Mouse (Mus musculus): ENCODE data around the gene Rapgef3. TPM values are rescaled to one million over a fixed set of nuclear protein-coding genes. Genes with fewer than 3 reads are reported as not detected.

Rapgef3 gene
- total RNA-seq (2021) = 1 to 10 TPM; 6.2 to 9.7 TPM
- long read RNA-seq, experiment 1, full-length matches to known transcripts = 6 of 12 reads
- long read RNA-seq, experiment 1, partial matches to known transcripts = 0 of 12 reads
- long read RNA-seq, experiment 1, other reads (novel, unspliced or antisense) = 6 of 12 reads
- long read RNA-seq, experiment 2, full-length matches to known transcripts = 4 of 9 reads
- long read RNA-seq, experiment 2, partial matches to known transcripts = 2 of 9 reads
- long read RNA-seq, experiment 2, other reads (novel, unspliced or antisense) = 3 of 9 reads

GRCm38 (mm10) chr15:97767280-97768186, at the start of gene Rapgef3:
Rapgef3 (minus strand) TSS chr15:97767972.
- peak; percentile 85 for DNase-seq

DNA sequence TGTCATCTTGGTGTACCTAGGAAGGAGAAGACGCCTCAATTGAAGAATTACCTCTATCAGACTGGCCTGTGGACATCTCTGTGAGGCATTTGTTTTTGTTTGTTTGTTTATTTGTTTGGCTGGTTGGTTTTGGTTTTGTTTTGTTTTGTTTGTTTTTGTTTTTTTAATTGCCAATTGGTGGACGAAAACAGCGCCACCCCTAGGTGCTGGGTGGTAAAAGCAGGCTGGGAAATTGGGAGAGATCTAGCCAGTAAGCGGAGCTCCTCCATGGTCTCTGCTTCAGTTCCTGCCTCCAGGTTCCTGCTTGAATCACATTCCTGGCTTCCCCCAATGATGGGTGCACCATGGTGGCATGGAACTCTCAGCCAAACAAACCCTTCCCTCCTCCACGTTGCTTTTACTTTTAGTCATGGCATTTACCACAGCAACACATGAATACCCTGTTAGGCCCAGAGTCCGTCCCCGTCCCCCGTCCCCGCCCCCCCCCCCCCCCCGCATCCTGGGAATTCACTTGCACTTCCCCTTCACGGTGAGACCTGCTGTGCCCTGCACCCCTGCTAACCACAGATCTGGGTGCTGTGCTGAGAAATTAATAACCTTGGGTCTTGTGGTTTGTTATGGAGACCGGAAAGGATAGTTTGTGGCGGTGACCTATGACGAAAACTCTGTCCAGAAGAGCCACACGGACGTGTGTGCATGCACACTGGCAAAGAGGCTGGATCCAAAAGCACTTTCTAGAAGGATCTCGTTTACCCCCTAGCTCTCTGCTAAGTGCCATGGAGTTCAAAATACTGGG, 48.6 kb upstream of the Rapgef3 start:
- intact Hi-C loops (cut with DNase I; ENCODE audit: low total_unique reads) = no loop called here
- no peak for DNase-seq

More at GRCm38 (mm10) chr15:97767280-97768186, at the start of gene Rapgef3:
- intact Hi-C loops (cut with DNase I; ENCODE audit: low total_unique reads) = no loop called here

DNA sequence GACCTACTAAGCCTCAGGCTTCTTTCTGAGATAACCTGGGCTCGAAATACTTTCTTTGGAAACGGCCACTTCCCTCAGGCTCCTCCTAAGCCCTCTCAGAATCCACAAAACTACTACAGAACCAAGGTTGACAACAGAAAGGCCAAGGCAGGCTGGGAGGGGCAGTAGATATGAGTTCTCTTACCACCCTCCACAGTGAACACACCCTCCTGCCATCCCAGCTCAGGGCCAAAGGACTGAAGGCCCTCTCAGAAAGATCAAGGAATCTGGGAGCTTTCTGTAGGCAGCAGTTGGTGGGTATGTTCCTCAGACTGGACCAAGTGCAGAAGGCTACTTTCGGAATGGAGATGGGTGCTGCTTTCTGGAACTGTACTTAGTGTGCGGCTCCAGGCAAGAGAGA, 47.5 kb upstream of the Rapgef3 start:
- intact Hi-C loops (cut with DNase I; ENCODE audit: low total_unique reads) = no loop called here
- no peak for DNase-seq

DNA sequence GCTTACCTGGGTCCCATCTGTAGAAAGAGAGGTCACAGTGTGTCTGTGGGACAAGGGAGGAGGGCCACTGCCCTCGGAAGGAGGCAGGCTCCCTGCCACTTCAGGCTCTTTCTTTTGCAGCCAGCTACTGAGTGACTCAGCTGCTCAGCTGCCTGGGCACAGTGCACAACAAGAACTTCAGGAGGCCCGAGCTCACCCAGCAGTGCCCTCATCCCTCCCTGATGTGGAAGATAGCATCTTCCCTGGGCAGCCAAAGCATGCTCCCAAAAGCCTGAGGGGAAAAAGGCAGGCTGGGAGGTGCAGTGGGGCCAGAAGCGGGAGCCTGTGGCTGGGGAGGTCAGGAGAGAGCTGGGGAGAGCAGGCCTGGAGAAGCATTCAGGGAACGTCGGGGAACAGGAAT, 46.9 kb upstream of the Rapgef3 start:
- intact Hi-C loops (cut with DNase I; ENCODE audit: low total_unique reads) = no loop called here
- DNase-seq = no peak

DNA sequence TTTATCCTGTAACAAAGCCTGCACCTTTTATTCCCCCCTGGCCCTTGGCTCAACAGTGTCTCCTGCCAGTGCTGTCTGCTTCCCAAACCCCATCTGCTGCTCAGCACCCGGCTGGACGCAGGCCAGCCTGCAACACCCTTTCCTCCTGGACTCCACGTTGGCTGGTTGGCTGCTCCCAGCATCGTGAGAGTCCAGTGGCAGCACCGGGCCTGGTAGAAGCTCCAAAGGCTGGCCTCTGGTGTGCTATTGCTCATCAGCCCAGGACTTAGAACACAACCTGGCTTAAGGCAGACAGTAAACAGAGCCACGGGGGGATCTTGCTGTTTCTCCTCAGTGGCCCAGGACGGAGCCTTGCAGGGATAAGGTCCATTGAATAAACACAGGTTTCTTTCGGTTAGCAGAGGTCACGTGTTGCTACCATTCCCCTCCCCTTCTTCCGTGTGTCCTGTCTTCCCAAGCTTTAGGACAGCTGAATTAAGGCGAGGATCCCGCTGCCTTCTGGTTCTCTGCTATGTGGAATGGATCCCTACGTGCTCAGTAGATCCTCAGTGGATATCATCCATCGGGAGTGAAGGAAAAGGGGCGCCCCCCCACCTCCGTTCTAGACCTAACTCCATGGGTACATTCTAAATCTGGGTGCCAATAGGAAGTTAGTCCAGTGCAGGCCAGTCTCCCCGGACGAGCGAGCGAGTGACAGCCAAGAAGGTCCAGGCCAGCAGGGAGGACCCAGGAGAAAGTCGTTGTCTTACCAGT, 45.9 kb upstream of the Rapgef3 start:
- intact Hi-C loops (cut with DNase I; ENCODE audit: low total_unique reads) = no loop called here
- peak; percentile 71 for DNase-seq

GRCm38 (mm10) chr15:97812875-97813274, 45.1 kb upstream of the Rapgef3 start:
- DNase-seq = no peak
- intact Hi-C loops (cut with DNase I; ENCODE audit: low total_unique reads) = no loop called here

- intact Hi-C loops (cut with DNase I; ENCODE audit: low total_unique reads) = no loop called here
Measured at GRCm38 (mm10) chr15:97812126-97812525, 44.4 kb upstream of the Rapgef3 start.

DNA sequence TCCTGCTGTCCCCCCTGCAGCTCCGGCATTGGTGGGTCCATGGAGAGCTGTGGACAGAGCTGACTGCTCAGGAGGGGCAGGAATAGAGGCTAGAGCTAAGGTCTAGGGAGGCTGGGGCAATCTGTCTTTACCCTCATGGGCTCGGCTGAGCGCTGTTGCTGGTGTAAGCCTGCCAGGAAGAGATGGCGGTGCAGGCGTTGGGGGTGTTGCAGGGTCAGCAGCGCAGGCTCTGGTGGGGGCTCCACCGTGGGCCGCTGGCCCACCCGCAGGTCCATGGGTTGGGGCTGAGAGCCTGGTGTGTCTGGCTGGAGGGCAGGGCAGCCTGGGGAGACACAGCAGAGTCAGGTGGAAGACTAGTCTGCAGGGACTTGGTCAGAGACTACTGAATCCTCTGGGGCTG, 43.5 kb upstream of the Rapgef3 start:
- DNase-seq = no peak
- intact Hi-C loops (cut with DNase I; ENCODE audit: low total_unique reads) = no loop called here

More at GRCm38 (mm10) chr15:97812126-97812525, 44.4 kb upstream of the Rapgef3 start:
- peak; percentile 91 for DNase-seq

GRCm38 (mm10) chr15:97810399-97810798, 42.6 kb upstream of the Rapgef3 start:
- intact Hi-C loops (cut with DNase I; ENCODE audit: low total_unique reads) = no loop called here
- no peak for DNase-seq

DNA sequence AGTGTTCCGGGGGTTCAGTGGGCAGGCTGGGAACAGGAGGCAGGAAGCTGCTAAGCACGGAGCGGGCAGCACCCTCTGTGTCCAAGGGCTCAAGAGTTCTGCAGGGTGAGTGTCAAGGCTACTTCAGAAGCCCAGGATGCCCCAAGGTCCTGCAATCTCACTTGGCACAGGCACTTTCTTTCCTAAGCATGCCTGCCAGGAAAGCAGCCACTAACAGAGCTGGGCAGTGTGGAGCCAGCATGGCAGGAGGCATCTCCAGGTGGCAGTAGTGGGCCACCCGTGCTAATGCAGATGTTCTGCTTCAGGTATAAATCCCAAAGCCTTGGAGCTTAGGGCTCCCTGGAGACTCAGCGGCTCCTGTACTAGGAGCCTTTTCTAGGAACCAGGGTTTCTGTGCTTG, 42.2 kb upstream of the Rapgef3 start:
- DNase-seq = no peak
- intact Hi-C loops (cut with DNase I; ENCODE audit: low total_unique reads) = loop anchor here (5.0 kb wide), 1 partner anchor 42 kb away; no protein-coding TSS in a partner anchor

DNA sequence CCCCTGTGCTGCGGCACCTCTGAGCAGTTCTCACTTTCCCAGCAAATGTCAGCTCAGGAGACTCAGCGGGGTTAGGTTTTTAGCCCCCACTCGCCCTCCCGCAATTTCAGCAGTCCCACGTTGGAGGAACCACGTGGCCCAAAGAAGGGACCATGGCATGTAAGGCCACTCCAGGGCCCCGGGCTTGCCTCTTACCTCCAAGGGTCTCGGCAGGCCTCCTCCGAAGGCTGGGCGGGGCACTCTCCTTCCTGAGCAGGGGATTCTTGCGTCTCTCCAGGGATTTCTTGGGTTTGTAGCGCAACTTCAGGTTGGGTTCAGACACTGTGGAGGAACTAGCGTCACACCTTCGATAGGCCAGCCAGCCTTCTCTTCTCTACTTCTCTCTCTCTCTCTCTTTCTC, 41.4 kb upstream of the Rapgef3 start:
- intact Hi-C loops (cut with DNase I; ENCODE audit: low total_unique reads) = loop anchor here (5.0 kb wide), 1 partner anchor 43 kb away; no protein-coding TSS in a partner anchor
- no peak for DNase-seq

DNA sequence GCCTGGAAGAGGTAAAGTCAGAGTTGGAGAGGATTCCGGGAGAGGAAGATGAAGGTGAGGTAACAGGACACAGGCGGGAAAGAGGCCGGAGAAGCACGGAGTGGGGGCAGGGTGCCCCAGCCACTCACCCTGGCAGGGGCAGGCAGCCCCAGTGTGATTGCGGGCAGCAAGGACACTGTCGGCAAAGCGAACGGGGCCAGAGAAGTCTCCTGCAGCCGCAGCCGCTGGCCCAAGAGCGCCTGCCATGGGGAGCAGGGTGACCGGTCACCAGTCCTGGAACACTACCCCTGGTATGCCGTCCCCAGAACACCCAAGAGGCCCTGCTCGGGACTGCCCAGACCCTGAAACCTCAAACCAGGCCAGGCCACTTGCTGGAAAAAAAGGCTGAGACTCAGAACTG, 40.8 kb upstream of the Rapgef3 start:
- intact Hi-C loops (cut with DNase I; ENCODE audit: low total_unique reads) = loop anchor here (5.0 kb wide), 1 partner anchor 44 kb away; no protein-coding TSS in a partner anchor

DNA sequence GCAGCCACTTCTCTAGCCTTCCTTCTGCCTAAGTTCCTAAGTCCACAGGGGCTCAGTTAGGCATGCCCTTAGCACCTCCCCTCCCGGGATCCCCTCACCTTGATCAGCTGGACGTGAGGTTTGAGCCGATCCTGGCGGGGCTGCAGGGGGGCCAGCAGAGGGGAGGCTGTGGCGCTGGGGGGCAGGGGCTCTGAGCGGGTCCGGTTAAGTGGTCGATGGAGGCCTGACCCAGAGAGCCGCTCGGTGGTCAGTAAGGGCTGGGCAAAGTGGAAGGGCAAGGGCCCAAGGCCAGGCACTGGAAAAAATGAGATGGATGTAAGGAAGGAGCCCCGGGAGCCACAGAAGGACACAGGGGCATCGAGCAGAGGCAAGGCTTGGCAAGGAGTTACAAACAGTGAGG, 40.1 kb upstream of the Rapgef3 start:
- intact Hi-C loops (cut with DNase I; ENCODE audit: low total_unique reads) = loop anchor here (5.0 kb wide), 1 partner anchor 44 kb away; no protein-coding TSS in a partner anchor

More for the DNA sequence above, 40.8 kb upstream of the Rapgef3 start:
- no peak for DNase-seq

DNA sequence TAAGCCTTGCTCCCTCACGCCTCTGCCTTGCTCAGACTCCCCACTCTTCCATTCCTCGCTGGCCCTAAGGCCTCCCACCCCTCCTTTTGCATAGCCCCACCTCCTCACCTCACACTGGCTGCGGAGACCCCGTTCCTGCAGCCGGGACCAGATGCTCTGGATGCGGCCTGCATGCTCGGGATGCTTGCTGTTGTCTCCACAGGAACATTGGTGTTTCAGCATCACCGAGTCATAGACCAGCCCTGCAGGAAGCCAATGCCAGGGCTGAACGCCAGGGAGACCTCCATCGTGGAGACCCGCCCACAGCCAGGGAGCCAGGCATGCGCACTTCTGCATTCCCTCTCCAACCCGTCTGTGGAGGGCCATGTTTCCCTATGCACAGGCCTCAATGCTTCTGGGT, 34.8 kb upstream of the Rapgef3 start:
- no peak for DNase-seq
- intact Hi-C loops (cut with DNase I; ENCODE audit: low total_unique reads) = no loop called here

More for the DNA sequence above, 40.1 kb upstream of the Rapgef3 start:
- no peak for DNase-seq

DNA sequence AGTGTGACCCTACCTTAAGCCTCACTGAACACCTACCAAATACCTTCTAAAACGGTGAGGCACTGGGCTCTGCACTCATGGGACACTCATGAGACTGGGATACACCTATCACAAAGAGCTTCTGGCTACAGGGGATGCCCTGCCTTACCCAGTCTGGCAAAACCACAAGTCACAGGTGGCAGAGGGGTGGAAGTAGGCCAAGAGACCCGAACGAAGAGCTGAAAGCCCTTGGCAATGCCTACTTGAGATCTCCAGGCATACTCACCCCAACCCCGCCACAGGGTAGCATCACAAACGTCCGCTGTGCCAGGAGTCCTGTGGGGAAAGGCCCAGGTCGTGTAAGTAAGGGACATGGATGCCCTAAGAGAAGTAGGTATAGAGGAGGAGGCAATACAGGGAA, 34.0 kb upstream of the Rapgef3 start:
- DNase-seq = no peak
- intact Hi-C loops (cut with DNase I; ENCODE audit: low total_unique reads) = no loop called here

DNA sequence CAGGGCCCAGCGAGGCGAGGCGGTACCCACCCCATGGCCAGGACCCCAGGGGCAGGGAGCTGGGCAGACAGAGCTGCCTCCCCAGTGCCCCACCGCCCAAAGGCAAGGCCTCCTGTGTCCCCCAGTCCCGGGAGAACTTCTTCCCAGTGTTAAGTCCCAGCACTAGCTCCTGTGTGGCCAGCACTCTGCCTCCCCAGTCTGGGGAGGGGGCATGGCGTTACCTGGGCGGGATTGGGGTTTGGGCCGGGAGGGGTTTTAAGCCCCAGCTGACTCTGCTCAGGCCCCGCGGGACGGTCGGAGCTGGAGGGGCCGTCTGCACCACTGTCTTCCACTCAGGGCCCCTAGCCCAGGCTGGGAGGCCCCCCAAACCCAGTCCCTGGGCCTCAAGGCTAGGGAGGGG, 33.1 kb upstream of the Rapgef3 start:
- intact Hi-C loops (cut with DNase I; ENCODE audit: low total_unique reads) = no loop called here
- DNase-seq = no peak

DNA sequence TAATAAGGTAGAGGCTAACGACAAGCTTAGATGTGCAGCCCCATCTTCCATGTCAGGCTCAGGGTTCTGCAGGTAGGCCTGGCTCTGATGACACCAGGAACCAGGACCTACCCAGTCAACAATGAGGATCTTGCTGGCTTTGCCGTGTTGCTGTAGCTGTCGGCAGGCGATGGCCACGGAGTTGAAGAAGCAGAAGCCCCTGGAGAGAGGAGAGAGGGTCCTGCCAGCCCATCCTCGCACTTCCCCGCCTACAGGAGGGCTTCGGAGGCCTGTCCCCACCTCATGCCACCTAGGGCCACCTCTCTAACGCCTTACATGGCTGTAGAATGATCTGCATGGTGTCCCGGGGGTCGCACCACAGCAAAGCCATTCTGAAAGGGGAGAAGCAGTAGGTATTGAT, 31.7 kb upstream of the Rapgef3 start:
- intact Hi-C loops (cut with DNase I; ENCODE audit: low total_unique reads) = no loop called here
- no peak for DNase-seq

DNA sequence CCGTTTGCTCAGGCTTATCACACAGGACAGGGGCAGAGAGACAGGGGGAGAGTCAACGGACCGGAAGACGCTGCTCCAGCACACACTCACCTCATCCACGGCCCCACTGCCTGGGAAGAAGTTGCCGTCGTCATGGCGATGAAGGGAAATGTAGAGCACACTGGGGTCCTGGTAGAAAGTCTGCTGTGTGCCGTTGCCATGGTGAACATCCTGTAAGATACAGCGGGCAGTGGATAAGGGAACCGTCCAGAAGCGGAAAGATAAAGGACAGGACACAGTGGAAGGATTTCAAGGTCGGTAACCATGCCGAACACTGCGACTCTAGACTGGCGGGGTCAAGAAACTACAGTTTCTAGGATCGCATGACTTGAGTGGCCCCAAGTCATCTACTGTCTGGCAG, 30.4 kb upstream of the Rapgef3 start:
- intact Hi-C loops (cut with DNase I; ENCODE audit: low total_unique reads) = no loop called here
- DNase-seq = no peak

DNA sequence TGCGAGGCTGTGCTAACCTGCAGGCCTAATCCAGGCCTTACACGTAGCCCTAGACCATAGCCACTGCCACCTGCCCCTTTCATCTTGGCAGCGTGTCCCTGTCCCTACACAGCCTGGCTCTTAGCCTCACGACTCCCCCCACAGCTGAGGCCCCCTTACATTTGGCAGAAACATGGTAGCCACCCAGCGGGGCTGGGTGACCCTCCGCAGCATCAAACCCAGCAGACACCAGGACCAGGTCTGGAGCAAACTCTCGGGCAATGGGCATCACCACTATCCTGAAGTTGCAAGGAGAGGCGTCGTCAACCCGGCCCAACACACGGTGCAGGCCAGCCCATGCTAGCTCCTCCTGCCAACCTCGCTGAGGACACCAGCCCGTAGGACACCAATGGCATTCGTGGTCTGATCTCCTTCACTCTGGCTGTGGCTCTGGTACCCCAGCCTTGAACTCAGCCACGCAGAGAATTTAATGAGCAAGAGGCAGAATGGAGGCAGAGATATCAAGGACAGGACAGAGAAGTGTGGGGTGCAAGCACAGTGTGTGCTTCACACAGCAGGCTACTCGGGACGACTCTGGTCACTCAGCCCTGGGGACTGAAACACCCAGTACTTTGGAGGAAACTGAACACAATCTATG, 29.0 kb upstream of the Rapgef3 start:
- intact Hi-C loops (cut with DNase I; ENCODE audit: low total_unique reads) = no loop called here

More for the DNA sequence above, 29.0 kb upstream of the Rapgef3 start:
- DNase-seq = no peak
